Mouse (Mus musculus) ovary, adult 18-20 months (tissue): ENCODE data around the gene Olfr995.

Source experiments
- DNase-seq: peaks from one replicate; pipeline ENCODE4 v3.0.0; 2022; ENCODE audit warnings: low spot score, mixed read lengths

Olfr995 gene

DNA sequence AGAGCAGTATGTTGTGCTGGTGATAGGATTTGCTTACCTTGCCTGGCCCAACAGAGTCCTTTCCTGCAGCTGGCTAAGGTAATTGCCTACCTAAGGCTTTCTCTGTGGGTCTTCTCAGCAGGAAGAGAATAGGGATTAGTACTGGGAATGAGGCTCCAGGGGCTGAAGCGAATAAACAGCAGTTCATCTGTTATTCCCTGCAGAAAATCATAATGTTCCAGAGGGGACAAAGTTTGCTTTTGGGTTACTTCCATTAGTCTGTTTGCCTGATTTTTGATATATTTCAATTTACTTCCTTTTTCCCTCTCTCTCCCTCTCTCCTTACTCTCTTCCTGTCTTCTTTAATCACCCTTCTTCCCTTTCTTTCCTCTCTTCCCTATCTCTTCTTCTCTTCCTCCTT is at the start of gene Olfr995:
Olfr995 (minus strand) TSS at position 101 of the 400 bp plus-strand sequence.
- DNase-seq: no peak

DNA sequence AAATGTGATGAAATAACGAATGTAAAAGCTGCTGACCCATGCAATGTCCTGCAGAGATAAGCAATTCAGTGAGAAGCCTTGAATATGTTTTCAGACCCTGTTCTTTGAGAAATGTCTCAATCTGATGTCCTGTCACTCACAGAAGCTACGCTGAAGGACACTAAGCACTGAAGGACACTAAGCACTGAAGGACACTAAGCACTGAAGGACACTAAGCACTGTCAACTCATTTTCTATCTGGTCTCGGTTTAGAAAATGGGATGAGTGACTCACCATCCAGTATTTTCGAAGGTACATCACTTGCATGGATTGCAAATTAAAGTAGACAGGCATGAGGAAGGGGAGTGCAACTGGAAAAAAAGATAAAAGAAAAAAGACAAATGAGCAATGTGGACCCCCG is 47.0 kb upstream of the Olfr995 start:
- no peak for DNase-seq

DNA sequence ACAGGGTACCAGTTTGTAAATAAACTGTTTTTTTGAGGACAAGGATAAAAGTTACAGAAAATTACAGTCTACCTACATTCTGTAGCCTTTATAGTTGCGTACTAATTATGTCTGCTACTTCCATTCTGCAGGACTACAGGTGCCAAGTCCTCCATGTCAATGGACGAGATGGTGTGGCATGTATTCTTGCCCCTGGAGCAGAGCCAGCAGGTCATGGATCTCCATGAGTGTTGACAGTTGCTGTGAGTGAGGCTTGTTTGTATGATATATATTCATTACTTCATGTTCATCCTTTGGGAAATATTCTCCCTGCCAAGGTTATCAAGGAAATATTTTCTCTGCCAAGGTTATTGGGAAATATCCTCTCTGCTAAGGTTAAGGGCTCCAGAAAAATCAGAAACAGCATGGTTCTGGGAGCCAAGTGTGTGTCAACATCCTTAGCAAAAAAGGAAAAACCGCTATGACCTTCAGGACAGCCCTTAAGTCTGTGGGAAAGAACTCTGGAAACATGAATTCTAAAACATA is 23.4 kb upstream of the Olfr995 start:
- DNase-seq: no peak

DNA sequence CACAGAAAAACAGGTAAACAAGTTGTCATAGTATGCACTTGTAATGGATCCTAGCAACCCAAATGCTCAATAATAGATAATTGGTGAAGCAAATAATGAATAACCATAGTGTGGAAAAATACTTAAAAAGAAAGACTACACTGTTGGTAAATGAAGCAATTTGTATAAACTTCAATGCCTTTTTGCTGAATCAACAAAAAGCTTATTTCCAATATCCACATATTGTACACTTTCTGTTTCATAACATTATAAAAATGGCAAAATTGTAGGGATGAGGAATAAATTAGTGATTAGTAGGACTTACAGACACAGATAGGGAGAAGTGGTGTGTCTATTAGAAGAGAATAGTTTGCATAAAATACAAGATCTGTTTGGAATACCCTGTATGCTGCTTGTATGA is 893 bp downstream of the Olfr995 start:
- DNase-seq: no peak

DNA sequence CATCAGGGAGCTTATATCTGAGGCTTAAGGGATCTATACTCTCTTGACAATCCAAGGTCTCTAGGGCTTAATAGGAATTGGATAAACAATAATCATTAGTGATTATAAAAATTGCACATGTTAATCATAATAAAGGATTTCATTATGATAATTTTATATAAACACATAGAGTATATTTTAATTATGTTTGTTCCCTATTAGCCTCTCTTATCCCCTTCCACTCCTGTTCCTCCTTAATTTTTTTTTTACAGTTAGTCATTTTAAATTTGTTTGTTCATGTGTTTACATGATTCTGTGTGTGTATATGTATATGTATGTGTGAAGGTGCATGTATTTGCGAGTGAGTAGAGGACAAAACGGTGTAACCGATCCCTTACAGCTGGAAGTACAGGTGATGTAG is 7.1 kb downstream of the Olfr995 start, which contains the start of gene Olfr994:
Olfr994 (minus strand) TSS at position 101 of the 400 bp plus-strand sequence.
- no peak for DNase-seq

DNA sequence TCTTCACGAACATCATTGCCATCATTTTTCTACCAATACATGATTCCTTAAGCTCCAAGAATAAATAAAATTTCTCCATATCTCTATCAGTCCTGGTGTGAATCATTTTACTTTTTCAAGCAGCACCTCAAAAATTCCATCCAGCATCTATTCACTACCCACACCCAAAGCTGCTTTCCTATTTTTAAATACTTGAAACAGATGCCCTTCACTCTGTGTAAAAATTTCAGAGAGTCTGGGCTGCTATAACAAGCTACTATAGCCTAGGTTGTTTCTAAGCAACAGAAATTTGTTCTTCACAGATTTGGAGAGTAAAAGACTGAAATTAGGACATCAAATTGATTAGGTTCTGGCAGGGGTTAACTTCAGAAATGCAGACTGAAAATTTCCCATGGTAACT is 17.5 kb downstream of the Olfr995 start:
- DNase-seq: no peak

DNA sequence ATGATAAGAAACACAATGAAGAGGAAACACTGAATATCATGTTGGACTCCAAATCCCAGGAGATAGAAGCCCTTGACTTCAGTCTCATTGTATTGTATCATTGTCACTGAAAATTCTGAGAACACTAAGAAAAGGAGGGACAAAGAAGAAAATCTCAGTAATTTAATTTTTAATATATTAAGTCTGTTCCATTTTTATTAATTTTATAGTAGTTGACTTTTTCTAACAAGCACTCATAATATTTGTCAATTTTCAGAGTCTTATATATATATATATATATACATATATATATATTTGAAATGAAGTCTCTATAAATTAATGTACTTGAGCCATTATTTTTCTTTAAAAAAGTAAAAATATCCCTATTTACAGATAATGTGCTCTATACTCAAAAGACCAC is 28.7 kb downstream of the Olfr995 start, which contains the start of gene Olfr993:
Olfr993 (minus strand) TSS at position 101 of the 400 bp plus-strand sequence.
- DNase-seq: no peak

DNA sequence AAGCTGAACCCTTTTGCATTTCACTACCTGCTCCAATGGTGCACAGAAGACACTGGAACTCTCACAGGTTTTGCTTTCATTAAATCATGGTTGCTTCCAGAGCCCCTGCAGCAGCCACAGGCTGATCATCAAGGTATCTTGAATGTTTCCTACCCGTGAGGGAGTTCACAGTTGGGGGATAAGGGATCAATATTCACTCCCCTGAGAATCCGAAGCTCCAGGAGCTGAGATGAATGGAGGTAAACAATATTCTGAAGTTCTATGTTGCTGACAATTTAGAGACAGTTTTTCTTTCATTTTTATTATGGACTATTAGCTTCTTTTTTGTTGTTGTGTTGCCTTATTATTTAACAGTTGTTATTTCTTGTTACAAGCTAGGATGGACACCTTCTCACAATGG is 34.1 kb downstream of the Olfr995 start, which contains the start of gene Olfr992:
Olfr992 (minus strand) TSS at position 101 of the 400 bp plus-strand sequence.
- no peak for DNase-seq
